Mouse (Mus musculus): ENCODE results near the gene Dgkd. TPM values are rescaled to one million over a fixed set of nuclear protein-coding genes. Genes with fewer than 3 reads are reported as not detected.

Gene Dgkd
- polyA plus RNA-seq (2012; rRNA removed; ENCODE audit: low replicate concordance), result 24.4 and 36.8 TPM in 2 replicates

GRCm38 (mm10) chr1:87852892-87853600 lies at the start of gene Dgkd:
TSS of gene Dgkd (plus strand) at chr1:87853287.

GRCm38 (mm10) chr1:87803576-87803975 lies 49.5 kb upstream of the Dgkd start, which contains the start of gene Sag:
TSS of gene Sag (plus strand) at chr1:87803680.

Other genes starting within 250 kb of the Dgkd start
- gene Inpp5d, start 233.0 kb upstream of the Dgkd start, polyA plus RNA-seq (2012; rRNA removed; ENCODE audit: low replicate concordance), result 13.8 and 16.4 TPM in 2 replicates
- gene Atg16l1, start 97.4 kb upstream of the Dgkd start, polyA plus RNA-seq (2012; rRNA removed; ENCODE audit: low replicate concordance), result 11.6 and 13.2 TPM in 2 replicates
- gene Sag, start 49.6 kb upstream of the Dgkd start, polyA plus RNA-seq (2012; rRNA removed; ENCODE audit: low replicate concordance), result 0.40 and 0.45 TPM in 2 replicates
- gene Usp40, start 155.3 kb downstream of the Dgkd start, polyA plus RNA-seq (2012; rRNA removed; ENCODE audit: low replicate concordance), result 4.0 and 4.7 TPM in 2 replicates
- 0.25 TPM in 1 of 2 replicates, not detected in the other for gene Ugt1a10, start 202.1 kb downstream of the Dgkd start, polyA plus RNA-seq (2012; rRNA removed; ENCODE audit: low replicate concordance)
- 0.92 and 8.7 TPM in 2 replicates for gene Ugt1a9, start 217.5 kb downstream of the Dgkd start, polyA plus RNA-seq (2012; rRNA removed; ENCODE audit: low replicate concordance)
- not detected in 2 replicates for gene Ugt1a8, start 234.5 kb downstream of the Dgkd start, polyA plus RNA-seq (2012; rRNA removed; ENCODE audit: low replicate concordance)
- gene Ugt1a7c, start 241.8 kb downstream of the Dgkd start, polyA plus RNA-seq (2012; rRNA removed; ENCODE audit: low replicate concordance), result 104 and 175 TPM in 2 replicates
- 1.3 and 3.3 TPM in 2 replicates for gene Ugt1a6b, start 250.0 kb downstream of the Dgkd start, polyA plus RNA-seq (2012; rRNA removed; ENCODE audit: low replicate concordance)

Measured in duodenum, adult 2 months (tissue).